Mouse (Mus musculus) activated CD4-positive, CD25-positive, alpha-beta regulatory T cell, adult 9 weeks (primary cell): Measurements from ENCODE around the gene Fam122b. TPM values are rescaled to one million over a fixed set of nuclear protein-coding genes. Genes with fewer than 3 reads are reported as not detected.

ENCODE experiments used
- polyA plus RNA-seq: library from polyadenylated mRNA; unstranded; fragments of 100-300 nt; shearing (Covaris generic); gene quantifications from one replicate; pipeline ENCODE4 v1.2.1, GENCODE M21; 2017

Fam122b gene
- 11.7 TPM for polyA plus RNA-seq

DNA sequence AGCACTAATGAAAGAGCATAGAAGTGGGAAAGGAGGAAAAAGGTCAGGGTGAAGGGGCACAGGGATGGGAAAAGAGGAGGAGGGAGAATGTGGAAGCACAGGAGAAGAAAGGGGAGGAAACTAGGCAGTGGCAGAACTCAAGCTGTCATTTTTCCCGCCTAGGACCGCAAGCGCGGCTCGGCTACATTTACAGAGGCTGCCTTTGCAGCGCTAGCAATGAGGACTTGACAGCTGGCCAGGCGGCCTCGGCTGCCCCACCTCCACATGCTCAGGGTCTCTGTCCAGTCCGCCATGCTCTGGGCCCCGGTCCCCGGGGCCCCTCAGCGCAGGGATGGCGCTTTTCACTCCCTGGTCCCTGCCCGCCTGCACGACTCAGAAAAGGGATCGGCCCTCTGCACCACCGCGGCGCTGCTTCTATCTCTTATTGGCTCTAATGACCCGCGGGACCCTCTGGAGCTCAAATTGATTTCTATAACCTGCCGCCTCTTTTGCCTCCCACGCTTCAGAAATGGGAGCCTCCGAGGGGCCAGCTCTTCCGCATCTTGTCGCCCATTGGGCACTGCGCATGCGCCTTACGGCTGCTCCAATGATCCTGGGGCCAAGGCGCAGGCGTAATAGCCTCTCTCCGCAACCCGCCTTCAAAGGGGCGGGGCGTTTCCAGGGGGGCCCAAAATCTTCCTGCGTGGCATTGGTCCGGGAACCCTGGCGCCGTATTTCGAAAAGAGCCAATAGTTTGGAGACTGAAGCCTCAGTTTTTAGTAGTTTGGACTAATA lies at the start of gene Fam122b:
Gene Fam122b (minus strand): TSS at position 517 of the 774 bp plus-strand sequence.

DNA sequence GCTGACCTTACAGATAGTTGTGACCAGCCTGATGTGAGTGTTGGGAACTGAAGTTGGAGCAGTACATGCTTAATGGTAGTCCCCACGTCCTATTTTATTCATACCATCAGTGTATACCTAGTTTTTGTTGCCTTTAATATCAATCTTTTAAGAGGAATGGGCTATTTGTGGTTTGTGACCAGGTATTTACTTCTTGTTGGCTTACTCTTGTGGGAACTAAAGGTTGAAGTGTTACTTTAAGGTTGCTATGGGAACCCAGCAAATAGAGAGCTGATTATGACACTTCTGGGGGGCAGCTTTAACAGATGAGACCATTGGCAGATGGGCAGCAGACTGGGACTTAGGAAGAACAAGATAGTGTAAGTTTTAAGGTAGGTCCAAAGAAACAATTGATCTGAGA lies 3.5 kb upstream of the Fam122b start, which contains the start of gene Fam122c:
Gene Fam122c (plus strand): TSS at position 301 of the 400 bp plus-strand sequence.

DNA sequence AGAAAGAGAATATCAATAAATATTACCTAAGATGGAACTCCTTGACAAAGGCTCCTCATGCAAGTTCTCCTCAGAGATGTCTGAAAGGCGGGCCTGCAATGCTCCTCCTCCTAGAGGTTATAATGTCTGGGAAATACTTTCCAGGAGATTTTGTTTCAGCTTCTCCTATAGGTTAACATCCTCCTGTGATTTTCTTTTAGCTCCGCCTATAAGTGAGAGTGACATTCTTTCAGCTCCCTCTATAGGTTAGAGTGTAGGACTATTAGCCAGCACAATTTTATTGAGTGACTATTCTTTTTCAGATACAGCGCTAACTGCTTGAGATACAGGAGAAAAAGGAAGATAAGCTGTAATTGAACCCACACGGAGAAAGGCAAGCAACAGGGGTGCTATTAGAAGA lies 29.6 kb downstream of the Fam122b start, which contains the start of gene Plac1:
Gene Plac1 (minus strand): TSS at position 101 of the 400 bp plus-strand sequence.

Other genes with a start within 250 kb of the Fam122b start
- gene Plac1, start 29.7 kb downstream of the Fam122b start, polyA plus RNA-seq, result not detected
- gene Fam122c, start 3.6 kb upstream of the Fam122b start, polyA plus RNA-seq, result not detected
- 17.3 TPM for gene Mospd1, start 100.7 kb upstream of the Fam122b start, polyA plus RNA-seq
- not detected for gene Etd, start 165.1 kb upstream of the Fam122b start, polyA plus RNA-seq